Mouse (Mus musculus) thymus, postnatal 14 days (tissue): Measurements from ENCODE around the gene Rcn3.
A peak's percentile ranks its signal among the peaks of the same experiment; 100 is the strongest.
"Not testable (repeated sequence)": the region's sequence is repeated elsewhere in the genome, so short reads cannot be mapped to it uniquely, and the experiment has no call there.

Experiments
- DNase-seq: peaks from one replicate; pipeline ENCODE4 v3.0.0; 2021

Gene Rcn3

DNA sequence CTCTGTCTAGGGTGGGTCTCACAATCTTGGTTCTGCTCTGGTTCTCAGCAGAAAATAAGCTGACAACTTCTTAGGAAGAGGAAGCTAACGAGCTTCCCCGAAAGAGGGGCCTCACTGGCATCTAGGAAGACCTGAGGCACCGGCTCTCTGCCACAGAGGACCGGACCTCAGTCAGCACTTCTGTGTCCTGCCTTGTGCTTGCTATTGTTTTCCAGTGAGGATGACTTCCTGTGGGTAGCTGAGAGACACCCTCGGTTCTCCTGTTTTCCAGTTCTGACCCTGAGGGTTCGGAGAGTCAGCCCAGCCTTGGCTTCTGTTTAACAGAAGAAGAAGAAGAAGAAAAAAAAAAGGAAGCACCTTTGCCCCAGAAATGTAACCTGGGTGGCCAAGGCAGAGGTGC is 5.5 kb upstream of the Rcn3 start:
- DNase-seq: no peak

DNA sequence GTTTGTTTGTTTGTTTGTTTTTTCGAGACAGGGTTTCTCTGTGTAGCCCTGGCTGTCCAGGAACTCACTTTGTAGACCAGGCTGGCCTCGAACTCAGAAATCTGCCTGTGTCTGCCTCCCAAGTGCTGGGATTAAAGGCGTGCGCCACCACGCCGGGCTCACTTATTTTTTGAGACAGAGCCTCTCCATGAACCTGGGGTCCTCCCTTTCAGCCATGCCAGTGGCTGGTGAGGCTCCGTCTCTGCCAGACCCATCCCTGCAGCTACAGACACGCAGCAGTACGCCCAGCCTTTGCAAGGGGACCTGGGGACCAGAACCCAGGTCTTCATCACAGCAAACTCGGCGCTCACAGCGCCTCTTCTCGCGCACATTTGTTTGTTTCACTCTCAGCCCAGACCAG is 3.9 kb upstream of the Rcn3 start:
- not testable (repeated sequence) for DNase-seq

DNA sequence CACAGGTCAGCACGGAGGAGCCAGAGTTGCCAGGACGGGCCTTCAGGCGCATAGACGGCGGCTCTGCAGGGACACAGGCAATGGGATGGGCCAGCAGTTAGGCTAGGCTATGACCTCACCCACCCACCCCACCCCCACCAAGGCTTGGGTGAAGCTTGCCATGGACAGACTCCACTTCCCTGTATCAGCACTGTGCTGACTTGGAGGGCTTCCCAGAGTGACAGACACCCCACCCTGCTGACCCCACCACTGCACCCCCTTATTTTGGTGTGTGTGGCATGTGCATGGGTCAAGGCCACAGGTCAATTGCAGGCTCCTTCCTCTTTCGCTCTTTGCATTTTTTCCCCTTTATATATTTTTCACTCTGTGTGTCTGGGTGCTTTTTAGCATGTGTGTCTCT is 3.3 kb upstream of the Rcn3 start:
- DNase-seq: no peak

DNA sequence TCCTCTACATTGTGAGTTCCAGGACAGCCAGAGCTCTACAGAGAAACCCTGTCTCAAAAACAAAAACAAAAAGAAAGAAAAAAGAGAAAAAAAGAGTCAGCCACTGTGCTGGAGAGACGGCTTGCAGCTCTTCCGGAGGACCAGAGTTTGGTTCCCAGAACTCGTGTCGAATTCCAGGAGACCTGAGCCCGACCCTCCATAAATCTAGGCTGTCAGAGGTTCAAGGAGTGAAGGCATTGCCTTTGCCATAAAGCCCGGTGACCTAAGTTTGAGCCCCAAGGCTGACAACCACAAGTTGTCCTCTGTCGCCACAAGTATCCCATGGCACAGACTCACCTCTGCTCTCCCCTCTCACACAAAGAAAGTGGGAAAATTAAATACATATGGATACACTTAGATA is 2.1 kb upstream of the Rcn3 start:
- DNase-seq: no peak

DNA sequence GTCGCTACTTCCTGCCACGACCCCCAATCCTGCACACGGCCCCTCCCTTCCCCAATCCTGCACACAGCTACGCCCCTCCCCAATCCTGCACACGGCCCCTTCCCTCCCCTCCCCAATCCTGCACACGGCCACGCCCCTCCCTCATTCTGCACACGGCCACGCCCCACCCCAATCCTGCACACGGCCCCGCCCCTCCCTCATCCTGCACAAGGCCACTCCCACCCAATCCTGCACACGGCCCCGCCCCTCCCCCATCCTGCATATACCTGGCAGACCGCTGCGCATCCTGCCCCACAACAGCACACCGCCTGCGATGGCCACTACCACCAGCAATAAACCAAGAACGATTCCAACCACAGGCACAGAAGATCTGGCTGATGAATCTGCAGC is 1.5 kb upstream of the Rcn3 start:
- peak; percentile 39 for DNase-seq

DNA sequence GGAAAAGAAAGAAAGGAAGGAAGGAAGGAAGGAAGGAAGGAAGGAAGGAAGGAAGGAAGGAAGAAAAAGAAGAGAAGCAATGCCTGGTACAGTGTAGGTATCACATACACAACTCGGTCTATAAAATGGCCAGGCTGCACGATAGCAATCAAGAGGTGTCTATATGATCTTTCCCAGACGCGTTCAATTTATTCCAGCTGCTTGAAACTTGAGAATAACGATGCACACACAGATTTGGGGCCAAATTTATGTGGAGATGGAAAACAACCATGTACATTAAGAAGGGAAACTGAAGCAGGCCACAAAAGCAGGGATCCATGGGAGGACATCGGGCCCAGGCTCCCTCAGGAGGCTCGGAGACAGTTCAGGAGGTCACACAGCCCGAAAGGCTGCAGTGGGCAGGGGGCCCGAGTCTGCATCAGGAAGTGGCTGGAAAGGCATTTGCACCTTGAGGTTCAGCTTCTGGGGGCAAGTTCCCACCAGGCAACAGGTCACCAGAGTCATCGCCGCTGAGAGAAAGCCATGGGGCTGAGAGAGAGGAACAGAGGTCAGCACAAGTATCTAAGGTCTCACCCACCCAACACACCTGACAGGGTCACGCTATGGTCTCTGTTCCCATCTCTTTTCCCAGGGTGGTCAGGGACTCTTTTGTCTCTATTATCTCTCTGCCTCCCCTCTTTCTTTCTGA is 951 bp upstream of the Rcn3 start:
- no peak for DNase-seq

DNA sequence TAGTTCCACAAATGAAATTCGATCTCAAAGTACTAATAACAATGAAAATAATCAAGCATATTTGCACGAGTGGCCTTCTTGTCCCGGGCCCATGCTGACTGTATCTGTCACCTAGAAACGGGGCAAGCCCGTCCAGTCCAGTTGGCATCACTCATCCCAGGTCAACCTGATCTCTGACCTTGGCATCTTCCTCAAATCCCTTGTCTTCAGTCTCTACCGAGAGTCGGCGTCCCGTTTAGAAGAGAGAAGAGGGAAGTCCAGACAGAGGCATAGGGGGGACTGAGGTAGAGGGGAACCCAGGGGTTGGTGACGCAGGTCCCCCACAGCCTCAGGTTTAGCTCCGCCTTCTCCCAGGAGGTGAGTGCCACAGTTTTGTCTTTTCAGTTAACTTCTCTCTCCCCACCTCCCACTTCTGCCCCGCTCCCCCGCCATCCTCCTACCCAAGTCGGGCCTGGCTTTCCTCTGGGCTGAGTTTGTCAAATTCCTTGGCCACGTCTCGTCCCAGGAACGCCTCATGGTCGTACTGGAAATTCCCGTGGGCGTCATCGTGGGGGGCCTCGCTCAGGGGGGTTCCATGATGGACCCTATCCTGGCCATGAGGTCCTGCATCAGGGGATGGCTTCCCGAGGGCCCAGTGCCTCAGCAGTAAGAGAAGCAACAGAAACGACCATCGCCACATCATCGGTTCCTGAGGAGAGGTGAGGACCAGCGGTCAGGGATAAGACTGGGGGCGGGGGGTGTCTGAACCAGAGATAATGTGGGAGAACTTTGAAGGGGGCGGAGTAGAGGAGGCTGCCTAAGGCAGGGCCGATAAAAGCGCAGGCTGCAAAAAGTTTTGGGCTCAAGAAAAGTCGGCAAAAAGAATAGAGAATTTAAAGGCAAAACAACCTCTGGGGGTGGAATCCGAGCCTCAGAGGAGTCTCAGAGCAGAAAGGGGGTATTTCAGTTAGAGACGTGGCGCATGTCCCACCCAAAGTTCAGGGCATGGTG is 725 bp downstream of the Rcn3 start:
- no peak for DNase-seq

DNA sequence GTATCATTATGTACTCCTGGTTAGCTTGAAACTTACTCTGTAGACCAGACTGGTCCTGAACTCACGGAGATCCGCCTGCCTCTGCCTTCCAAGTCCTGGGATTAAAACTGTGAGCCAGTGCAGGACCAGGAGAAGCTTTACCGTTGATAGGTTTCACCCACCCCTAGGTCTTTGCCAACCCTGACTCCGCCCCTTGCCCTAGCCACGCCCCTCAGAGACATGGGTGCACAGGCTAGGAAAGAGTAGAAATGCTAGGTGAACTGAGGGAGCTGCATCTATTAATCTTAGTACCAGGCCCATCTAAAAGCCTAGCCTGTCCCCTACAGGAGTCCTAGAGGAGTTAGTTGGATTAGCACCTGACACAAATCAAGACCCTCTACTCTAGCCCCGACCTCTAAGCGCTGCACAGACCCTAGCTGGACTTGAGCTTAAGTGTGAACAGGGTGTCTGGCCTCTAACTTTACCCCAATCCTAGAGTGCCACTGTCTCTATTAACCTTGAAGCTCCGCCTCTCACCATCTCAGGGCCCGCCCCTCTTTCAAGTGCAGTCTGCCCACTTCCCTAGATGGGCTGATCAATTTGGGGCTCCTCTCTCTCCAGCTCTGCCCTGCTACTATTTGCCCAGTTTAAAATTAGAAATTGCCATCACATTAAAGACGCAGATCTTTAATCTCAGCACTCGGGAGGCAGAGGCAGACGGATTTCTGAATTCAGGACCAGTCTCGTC is 1.6 kb downstream of the Rcn3 start:
- peak; percentile 44 for DNase-seq

DNA sequence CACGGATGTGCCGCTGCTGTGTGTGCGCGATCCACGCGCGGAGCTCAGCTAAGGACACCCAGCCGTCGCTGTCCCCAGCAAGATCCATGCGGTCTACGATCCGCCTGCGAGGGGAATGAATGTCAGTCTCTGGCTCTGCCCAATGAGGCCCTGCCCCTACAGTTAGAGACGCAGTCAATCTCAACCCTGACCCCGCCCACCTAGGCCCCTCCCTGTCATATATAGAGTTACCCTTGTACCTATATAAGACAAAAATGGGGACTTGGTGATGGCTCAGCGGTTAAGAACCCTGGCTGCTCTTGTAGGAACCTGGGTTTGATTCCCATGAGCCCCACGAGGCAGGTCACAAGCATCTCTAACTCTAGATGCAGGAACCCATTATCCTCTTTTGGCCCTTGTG is 3.4 kb downstream of the Rcn3 start:
- DNase-seq: no peak

DNA sequence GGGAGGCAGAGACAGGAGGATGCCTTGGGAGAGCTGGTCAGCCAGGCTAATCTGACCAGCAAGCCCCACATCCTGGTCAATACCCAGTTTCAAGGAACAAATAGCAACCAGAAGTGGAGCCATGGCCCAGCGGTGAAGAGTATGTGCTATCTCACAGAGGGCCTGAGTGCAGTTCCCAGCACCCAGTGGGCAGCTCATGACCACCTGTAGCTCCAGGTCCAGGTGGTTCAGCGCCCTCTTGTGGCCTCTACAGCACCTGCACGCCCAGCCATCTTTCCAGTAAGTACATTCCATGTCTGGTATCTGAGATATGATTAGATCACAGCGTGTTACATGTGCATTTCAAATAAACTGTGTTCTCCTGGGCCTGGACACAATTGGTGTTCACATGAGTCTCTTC is 5.9 kb downstream of the Rcn3 start:
- DNase-seq: no peak

DNA sequence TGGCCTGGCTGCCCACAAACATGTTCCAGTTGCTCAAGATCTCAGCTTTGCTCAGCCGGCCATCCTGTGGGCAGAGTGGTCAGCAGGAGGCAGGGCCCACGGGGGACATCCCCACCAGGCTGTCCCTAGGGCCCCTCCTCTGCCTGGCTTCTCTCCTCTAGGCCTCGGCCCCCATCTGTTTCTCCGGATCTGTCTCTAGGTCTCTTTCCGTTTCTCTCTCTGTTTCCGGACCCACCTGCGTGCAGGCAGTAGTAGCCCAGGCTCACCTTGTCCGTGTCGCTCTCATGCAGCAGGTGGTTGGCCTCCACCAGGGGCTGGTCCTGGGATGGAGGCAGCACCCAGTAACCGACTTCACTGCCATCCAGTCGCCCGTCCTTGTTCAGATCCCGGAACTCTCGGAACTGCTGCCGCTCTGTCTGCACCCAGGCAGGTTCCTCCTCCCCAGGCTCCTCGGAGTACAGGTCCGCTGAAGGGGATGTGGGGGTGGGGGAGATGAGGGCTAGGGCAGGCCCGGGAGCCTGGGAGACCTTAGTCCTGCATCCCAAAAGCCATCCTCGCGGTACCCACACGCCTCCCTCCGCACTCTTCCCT is 8.6 kb downstream of the Rcn3 start:
- DNase-seq: peak; percentile 53

DNA sequence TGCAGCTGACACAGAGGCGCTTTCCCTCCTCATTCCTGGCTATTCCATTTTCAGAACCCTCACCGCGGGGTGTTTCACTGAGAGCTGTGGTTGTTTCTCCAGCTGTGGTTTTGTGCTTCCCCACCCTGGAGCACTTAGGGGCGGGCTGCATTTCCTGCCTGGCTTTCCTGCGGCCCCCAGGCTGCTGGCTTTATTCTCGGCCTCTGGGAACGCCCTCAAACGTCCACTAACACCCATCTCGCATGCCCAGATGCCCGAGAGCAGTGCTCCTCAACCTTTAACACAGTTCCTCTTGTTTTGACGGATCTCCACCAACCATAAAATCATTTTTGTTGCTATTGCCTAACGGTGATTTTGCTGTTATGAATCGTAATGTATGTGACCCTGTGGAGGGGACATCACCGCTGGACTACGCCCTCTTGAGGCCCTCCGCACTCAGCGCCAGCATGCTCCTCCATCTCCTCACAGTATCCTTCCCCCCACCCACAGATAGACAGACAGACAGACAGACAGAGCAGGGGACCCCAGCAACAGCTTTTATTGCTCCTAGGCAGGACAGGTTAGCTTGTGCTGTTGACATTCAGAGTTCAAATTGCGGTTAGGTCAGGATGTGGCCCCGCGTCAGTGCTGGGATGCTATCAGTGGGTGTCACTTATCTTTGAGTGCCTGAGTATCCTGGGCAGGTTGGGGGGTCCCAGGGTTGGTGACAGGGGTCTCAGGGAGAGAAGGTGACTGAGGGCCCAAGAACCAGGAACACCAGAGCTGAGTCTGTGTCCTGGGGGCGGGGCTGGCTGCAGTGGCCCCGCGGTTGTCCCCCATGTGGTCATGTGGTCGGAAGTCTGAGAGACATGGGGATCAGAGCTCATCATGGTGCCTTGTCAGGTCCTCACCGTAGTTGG is 9.4 kb downstream of the Rcn3 start:
- DNase-seq: peak; percentile 55

DNA sequence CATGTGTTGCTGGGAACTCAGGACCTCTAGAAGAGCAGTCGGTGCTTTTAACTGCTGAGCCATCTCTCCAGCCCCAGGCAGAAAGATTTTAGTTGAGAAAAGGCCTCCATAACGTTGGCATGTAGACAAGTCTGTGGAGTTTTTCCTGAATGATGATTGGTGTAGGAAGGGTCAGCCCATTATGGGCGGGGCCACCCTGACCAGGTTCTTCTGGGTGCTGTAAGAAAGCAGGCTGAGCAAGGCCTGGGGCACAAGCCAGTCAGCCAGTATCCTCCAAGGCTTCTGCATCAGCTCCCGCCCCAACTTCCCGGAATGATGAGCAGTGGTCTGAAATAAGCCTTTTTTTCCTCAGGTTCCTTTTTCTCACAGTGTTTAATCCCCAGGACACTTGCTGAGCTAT is 11.0 kb downstream of the Rcn3 start:
- no peak for DNase-seq

DNA sequence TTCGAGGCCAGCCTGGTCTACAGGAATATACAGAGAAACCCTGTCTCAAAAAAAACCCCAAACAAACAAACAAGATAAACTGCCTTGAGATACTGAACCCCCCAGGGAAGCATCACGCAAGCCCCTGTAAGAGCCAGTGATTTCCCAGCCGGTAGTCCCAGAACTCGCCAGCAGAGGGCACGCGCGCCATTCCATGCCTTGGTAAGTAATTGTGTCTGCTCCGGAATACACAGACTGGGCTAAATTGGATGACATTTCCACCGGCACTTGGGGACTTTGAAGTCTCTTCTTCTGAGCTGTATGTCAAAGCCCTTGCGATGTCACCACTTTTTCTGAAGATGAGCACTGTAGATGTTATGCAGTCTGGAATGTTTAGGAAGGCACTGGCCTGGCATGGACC is 12.2 kb downstream of the Rcn3 start:
- DNase-seq: peak; percentile 94

DNA sequence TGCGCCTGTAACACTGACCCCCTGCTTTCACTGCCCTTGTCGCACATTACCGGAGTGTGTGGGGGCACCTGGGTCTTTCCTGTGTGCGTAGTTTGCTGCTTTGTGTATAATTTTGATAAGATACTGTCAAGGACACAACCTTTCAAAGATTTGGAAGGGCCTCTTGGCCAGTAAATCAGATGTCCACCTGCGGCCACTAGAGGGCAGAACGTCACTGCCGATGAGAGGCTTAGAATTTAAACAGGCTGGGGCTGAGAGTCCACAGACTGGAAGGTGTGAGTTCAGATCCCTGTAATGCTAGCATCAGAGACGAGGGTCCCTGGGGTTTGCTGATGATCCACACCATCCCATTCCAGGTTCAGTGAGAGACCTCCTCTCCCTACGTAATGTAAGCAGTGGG is 13.5 kb downstream of the Rcn3 start:
- peak; percentile 79 for DNase-seq

DNA sequence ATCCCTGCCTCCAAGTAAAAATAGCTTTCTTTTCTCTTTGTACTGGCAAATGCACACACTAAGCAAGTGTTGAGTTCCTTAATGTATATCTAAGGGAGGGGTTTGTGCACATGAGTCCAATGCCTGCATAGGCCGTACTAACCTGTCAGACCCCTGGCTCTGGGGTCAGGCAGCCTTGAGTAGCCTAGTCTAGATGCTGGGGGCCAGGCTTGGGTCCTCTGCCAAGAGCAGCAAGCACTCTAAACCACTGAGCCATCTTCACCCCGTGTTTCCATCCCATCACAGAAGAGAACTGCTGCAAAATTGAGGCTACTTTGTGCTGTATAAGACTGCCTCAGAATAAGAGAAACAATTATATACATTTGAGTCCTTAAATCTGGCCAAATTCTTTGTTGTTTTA is 14.2 kb downstream of the Rcn3 start:
- no peak for DNase-seq

DNA sequence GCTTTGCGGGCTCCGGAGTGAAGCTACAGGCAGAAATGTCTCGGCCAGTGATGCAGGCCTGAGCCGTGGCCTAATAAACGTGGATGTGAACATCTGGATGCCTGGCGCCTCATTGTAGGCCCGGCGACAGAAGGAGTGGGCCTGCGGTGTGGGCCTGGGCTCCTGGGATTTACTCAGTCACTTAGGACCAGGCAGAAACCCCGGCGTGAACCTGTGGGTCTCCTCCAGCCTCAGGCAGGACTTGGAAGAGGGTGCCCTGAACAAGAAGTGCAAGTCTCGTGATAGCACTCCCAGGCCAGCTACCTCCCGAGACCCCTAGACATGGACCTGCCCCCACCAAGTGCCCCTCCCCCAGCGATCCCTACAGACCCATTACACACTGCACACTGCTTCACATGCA is 14.7 kb downstream of the Rcn3 start:
- no peak for DNase-seq

DNA sequence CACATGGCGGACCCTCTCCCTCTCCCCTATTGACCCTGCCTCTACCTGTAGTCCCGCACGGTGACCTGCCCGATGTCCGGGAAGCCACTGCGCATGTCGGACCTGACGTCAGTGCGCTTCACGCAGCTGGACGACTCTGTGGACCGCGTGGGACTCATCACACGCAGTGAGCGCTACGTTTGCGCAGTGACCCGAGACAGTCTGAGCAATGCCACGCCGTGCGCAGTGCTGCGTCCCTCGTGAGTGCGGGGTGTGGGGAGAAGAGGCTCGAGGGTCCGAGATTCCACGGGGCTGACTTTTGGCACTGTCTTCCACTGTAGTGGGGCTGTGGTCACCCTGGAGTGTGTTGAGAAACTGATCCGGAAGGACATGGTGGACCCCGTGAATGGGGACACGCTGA is 15.5 kb downstream of the Rcn3 start:
- no peak for DNase-seq

DNA sequence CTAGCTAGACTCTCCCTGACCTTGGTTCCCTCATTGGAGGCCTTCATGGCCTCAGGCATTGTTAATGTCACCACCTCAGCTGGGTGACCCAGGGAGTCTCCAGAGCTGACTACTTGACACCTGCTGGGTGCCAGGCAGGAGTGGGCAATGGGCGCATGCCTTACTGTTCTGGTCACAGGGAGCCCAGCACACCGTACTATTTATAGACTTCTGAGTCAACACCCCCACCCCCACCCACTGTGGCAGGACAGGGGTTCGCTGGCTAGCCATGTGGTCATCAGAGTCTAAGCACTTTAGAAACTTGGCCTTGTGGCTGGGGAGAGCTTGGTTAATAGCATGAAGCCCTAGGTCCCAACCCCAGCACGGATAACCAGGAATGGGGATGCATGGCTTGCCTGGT is 16.6 kb downstream of the Rcn3 start:
- no peak for DNase-seq

DNA sequence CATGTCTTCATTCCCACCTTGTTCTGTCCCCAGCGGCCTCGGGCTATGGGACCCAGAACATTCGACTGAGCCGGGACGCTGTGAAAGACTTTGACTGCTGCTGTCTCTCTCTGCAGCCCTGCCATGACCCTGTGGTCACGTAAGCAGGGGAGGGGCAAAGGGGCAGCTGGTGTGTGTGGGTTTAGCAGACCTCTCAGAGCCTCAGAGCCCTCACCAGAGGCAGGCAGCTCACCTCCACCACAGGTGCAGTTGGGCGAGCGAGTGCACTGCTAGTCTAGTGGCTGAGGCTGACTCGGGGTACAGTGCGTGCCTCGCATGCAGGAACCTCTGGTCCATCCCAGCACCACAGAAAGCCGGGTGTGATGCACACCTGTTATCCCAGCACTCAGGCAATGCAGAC is 18.1 kb downstream of the Rcn3 start:
- DNase-seq: no peak

DNA sequence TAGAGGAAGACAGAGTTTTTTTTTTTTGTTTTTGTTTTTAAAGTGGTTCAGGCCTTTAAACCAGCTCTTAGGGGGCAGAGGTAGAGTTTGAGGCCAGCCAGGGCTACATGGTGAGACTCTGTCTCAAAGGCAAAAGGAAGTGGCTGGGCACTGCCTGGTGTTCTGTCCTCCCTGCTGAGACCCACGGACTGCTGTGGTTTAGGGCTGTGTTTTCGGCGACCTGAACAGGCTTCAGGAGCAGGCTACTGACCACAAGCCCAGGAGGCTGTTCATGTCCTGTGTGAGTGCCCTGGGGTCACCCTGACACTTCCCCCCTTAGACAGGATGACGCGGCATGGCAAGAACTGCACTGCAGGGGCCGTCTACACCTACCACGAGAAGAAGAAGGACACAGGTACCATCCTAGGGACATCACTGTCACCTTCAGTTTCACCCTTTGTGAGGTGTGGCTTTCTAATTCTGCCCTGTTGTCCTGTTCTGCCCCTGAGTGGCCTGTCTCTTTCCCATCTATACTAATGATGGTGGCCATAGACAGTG is 18.8 kb downstream of the Rcn3 start:
- no peak for DNase-seq

DNA sequence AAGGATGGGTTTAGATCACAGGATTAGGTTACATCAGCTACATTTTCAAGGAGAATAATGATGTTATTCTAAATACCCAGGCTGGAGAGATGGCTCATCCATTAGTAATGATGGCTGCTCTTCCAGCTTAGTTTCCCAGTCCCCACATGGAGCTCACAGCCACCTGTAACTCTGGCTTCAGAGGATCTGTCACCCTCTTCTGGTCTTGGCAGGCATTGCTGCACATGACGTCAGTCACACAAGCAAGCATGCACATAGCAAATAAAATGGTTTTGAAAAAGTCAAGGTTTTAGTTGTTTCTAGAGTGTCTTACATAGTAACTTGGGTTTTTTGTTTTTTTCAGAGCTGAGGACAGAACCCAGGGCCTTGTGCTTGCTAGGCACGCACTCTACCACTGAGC is 19.8 kb downstream of the Rcn3 start:
- no peak for DNase-seq
